Mouse (Mus musculus): ENCODE measurements around the gene Satb2.
A peak's percentile ranks its signal among the peaks of the same experiment; 100 is the strongest.

The Satb2 gene

GRCm38 (mm10) chr1:56978151-56978700 is at the start of gene Satb2:
TSS of gene Satb2 (minus strand) at chr1:56978650.
- no peak for DNase-seq (ENCODE audit: low read depth)

- no peak for DNase-seq (ENCODE audit: low read depth)
These were observed 40.5 kb upstream of the Satb2 start for GRCm38 (mm10) chr1:57018941-57019340.

- DNase-seq (ENCODE audit: low read depth), result no peak
These were observed 35.4 kb upstream of the Satb2 start for GRCm38 (mm10) chr1:57013856-57014255.

- no peak for DNase-seq (ENCODE audit: low read depth)
These were observed 30.7 kb upstream of the Satb2 start for GRCm38 (mm10) chr1:57009171-57009570.

GRCm38 (mm10) chr1:56995041-56995440 is 16.6 kb upstream of the Satb2 start:
- DNase-seq (ENCODE audit: low read depth), result peak; percentile 36

- peak; percentile 72 for DNase-seq (ENCODE audit: low read depth)
These were observed 13.9 kb upstream of the Satb2 start for GRCm38 (mm10) chr1:56992310-56992709.

DNA sequence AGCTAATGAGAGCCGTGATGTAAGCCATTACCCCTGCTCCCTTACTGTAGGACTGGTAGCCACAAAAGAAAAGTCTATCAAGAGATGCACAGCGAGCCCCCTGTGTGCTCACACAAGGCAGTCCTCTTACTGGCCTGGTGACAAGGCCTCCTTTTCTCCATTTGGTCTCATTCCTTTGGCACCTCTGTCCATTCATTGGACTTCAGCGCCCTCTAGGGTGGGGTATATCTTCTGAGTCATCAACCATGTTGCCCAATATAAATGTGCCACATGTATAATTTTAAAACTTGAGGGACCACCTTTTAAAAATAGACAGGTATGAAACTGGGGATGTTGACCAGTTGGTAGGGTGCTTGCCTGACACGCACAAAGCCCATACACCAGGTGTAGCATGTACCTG is 13.2 kb upstream of the Satb2 start:
- DNase-seq (ENCODE audit: low read depth), result peak; percentile 85

GRCm38 (mm10) chr1:56984483-56984810 is 6.0 kb upstream of the Satb2 start:
- no peak for DNase-seq (ENCODE audit: low read depth)

GRCm38 (mm10) chr1:56983771-56984482 is 5.5 kb upstream of the Satb2 start:
- no peak for DNase-seq (ENCODE audit: low read depth)

DNA sequence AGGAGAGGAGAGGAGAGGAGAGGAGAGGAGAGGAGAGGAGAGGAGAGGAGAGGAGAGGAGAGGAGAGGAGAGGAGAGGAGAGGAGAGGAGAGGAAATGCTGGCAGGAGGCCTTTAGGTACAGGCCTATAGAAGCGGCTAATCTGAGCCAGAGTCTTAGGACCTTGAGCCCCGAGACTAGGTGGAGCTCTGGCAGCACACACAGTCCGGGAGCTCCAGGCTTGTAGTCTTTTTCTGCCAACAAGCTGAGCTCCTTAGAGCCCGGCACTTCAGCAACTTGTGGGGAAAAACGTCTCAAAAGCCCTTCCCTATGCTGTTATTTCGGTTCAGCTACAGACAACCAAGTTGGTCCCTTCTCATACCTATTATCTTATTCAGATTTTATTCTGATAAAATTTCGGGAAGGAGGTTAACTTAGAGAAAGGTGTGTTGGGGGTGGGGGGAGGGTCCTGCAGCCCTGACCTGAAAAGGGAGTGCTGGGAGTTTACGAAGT is 4.7 kb upstream of the Satb2 start:
- no peak for DNase-seq (ENCODE audit: low read depth)

DNA sequence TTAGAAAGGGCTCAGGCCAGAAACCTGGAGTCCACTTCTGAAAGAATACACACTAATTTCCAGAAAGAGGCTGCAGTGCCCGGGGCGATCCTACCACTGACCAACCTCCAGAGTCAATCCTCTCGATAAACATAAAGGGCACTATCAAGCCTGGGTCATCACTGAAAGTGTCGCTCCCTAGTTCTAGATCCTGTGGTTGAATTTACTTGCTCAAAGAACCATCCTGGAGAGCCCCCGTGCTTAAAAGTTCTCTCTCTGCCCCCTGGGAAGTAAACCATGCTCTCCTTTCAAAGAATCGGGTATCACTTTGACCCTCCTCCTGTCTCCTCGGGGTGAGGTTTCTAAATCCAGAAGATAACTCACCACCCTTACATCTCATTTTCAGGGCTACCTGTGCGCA is 4.2 kb upstream of the Satb2 start:
- no peak for DNase-seq (ENCODE audit: low read depth)

DNA sequence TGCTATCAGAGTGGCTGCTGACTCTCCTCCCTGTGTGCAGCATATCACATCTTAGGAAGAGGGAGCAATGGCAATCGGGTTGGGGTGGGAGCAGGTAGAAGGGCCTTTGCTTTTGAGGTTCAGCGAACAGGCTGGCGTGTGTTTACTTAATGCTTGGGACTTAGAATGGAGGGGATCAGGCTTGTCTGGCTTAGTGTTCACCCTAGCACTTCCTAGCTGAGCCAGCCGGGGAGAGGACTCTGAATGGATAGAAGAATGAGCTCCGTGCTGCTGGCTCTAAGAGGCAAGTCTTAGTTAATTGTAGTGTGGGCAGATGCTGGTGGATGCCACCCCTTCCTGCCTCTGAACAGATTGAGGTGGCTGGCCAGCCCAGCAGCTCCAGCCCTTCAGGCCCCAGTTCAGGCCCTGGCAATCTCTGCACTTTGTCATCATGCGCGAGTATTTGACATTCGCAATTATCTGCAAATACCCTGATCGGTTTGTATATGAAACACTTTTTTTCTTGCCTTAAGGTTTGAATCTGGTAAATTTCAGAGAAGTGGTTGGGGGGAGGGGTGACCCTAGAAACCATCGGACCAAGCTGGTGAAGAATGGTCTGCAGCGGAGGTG is 3.6 kb upstream of the Satb2 start:
- DNase-seq (ENCODE audit: low read depth), result no peak

DNA sequence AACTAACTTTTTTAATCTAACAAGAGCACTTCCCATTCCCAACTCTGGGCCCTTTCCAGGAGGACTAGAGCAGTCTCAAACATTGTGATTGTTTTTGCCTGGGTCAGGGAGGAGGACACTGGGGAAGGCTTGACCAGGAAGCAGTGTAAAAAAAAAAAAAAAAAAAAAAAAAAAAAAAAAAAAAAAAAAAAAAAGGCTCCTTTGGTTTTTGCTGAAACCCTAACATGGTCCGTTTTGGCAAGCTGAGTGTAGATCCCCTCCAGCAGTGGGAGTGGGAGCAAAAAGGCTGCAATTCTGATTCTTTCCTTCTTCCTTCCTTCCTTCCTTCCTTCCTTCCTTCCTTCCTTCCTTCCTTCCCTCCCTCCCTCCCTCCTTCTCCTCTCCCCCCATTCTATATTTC is 3.1 kb upstream of the Satb2 start:
- no peak for DNase-seq (ENCODE audit: low read depth)

- DNase-seq (ENCODE audit: low read depth), result peak; percentile 42
These were observed 2.3 kb upstream of the Satb2 start for GRCm38 (mm10) chr1:56980631-56981275.

GRCm38 (mm10) chr1:56979531-56980395 is 1.3 kb upstream of the Satb2 start:
- DNase-seq (ENCODE audit: low read depth), result no peak

DNA sequence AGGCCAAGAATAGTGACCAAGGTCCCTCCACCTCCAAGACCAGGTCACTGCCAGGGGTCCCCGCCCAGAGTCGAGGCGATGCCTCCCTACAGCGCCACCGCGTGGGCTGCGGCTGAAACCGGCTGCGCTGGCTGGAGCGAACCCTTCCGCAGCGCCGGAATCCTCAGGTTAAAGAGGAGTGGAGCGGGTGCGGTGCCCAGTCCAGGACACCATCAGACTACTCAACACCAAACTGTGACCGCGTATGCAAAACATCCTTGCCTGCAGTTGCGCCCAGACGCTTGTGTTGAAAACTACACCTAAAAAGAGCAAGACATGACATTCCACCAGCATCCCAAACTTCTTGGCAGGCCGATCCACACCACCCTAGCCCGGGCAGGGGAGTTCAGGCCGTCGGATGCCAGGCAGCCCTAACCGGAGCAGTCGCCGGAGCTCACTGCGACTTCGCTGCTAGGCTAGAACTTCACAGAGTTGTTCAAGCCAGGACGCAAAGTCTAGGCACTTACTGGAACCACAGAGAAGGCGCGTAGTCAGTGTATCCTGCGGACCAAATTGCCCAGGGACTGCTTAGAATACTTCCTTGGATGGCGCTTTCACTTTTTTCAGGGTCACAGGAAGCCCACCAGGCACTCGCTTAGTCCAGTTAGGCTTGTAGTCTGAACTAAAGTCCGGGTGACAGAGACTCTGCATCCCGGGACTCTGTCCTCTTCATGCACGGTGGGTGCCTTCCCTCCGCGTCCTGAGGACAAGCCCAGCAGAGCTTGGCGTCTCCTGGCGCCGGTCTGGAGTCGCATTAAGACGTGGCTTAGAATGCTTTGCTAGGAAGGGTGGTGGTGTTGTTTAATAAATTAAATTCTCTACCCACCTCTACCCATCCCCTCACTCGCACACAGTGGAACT is 999 bp downstream of the Satb2 start:
- DNase-seq (ENCODE audit: low read depth), result peak; percentile 18

DNA sequence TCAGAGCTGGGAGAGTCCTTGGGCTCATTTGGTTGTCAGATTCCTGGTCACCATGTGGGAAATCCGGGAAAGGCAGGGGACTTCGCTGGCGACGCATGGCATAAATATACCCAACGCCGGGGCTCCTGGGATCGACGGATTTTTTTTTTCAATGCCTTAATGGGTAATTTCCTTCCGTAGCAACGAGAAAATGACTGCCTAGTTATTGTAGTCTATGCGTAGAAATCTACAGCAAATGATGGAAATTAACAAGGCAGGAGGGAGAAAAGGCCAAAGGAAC is 1.7 kb downstream of the Satb2 start:
- DNase-seq (ENCODE audit: low read depth), result no peak

DNA sequence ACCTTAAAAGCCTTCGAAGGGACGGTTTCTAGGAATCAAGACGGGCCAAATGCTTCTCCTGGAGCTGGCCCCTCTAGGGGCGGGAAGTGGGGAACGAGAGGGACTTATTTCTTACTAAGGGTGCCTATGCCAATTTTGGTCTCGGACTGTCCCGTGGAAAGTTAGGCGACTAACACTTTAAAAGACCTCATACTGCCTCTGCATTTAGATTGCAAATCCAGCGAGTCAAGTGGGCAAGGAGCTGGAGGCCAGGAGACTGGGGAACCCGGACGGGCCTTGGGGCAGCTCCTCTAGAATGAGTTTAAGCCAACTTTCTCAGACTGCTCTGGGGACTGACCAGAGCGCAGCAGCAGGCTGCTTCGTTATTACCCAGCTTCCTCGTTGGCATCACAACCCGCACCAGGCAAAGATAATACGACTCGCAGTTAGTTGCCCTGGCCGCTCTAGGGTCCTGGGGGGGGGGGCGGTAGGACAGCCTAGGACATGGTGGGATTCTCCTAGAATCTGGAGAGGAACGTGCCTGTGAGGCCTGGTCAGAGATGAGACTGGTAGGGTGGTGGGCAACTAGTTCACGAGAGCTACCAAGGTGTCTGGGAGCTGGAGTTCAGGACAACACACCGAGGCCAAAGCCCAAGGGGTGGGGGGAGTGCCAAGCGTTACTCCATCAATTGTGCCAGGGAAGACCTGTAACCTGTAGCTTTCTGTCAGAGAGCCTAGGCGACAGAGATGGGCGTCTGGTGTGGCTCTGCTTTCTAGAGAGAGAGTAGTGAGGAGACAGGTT is 2.2 kb downstream of the Satb2 start:
- no peak for DNase-seq (ENCODE audit: low read depth)

GRCm38 (mm10) chr1:56975546-56975945 is 2.9 kb downstream of the Satb2 start:
- no peak for DNase-seq (ENCODE audit: low read depth)

- DNase-seq (ENCODE audit: low read depth), result no peak
These were observed 4.3 kb downstream of the Satb2 start for GRCm38 (mm10) chr1:56974187-56974586.

GRCm38 (mm10) chr1:56973593-56973950 is 4.9 kb downstream of the Satb2 start:
- no peak for DNase-seq (ENCODE audit: low read depth)

All from 416B (cell line).